Mouse (Mus musculus): ENCODE results near the gene Hlf. TPM values are rescaled to one million over a fixed set of nuclear protein-coding genes. Genes with fewer than 3 reads are reported as not detected.

The Hlf gene
- polyA plus RNA-seq, 1 experiment from 2014 or later = 4.3 TPM

Other genes starting within 250 kb of the Hlf start
- 56.4 and 61.0 TPM in 2 replicates for gene Gm45716, start 203.2 kb downstream of the Hlf start, polyA plus RNA-seq (2014; fragmentation: Nextera tagmentation; extraction: Ambion mirVana)
- 68.8 and 71.9 TPM in 2 replicates for gene Mmd, start 141.4 kb downstream of the Hlf start, polyA plus RNA-seq (2014; fragmentation: Nextera tagmentation; extraction: Ambion mirVana)
- 13.2 and 13.4 TPM in 2 replicates for gene Stxbp4, start 247.2 kb upstream of the Hlf start, polyA plus RNA-seq (2014; fragmentation: Nextera tagmentation; extraction: Ambion mirVana)
- gene Cox11, start 247.3 kb upstream of the Hlf start, polyA plus RNA-seq (2014; fragmentation: Nextera tagmentation; extraction: Ambion mirVana) = 30.8 and 33.7 TPM in 2 replicates